Mouse (Mus musculus): ENCODE measurements around the gene Lrrc4.

The Lrrc4 gene

DNA sequence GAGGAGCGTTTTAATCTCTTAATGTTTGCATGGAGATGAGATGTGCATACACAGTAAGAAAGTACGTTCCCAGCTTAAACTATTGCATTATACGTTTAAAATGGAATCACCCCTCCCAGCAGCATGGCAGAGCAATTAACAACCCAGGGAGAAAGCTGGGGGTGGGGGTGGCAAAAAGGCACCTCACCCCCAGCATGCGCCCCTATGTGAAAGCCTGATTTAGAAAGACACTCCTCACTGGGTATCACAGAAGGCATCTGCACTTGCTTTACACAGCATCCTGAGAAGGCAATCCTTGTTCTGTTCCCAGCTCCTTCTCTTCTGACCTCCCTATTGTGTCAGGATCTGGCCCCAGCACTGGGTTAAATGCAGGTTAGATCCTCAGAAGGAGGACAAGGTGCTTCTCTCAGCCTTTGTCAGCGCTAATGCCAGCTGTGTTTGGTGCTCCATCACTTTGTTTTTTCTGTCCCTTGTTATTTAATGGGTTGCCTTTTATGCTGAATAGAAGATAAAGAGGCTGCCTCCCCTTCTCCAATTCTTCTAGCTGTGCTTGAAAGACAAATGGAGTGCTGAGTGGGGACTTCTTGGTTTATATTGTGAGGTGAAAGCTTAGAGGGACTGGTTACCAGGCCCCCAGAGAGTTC lies 69.3 kb downstream of the Lrrc4 start:
- no peak for DNase-seq

DNA sequence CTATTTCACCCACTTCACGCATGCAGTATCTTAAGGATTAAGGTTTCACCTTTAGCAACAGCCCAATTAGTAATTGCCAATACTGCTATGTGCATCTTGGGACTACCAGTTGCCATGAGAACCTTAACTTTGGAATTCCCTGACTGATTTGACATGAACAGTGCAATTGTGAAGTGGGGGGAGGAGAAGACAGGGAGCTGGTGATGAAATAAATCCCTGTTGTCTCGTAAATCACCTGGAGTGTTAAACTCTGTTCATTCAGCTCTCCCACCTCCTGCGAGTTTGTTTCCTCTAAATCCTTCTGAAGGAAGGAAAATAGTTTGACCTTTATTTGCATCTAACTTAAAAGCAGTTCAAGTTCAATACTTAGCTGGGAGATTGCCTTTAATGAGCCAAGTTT lies 69.8 kb downstream of the Lrrc4 start:
- DNase-seq: no peak

DNA sequence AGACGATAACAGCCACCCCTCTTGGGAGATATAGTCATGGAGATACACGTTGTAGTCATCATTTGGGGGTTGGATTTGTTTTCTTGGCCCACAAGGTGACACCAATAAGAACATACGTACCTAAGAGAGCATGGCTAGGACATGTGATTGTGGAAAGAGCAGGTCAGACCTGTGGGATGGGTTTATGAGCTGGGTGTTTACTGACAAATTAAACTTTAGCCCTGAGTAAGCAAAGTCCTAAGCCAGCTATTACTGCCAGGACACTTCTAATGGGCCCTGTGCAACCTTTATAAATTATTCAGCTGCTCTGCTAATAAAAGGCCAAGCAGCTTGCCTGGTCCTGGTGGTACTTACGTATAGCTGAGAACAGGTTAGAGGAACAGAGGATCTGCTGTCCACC lies 73.3 kb downstream of the Lrrc4 start:
- no peak for DNase-seq

DNA sequence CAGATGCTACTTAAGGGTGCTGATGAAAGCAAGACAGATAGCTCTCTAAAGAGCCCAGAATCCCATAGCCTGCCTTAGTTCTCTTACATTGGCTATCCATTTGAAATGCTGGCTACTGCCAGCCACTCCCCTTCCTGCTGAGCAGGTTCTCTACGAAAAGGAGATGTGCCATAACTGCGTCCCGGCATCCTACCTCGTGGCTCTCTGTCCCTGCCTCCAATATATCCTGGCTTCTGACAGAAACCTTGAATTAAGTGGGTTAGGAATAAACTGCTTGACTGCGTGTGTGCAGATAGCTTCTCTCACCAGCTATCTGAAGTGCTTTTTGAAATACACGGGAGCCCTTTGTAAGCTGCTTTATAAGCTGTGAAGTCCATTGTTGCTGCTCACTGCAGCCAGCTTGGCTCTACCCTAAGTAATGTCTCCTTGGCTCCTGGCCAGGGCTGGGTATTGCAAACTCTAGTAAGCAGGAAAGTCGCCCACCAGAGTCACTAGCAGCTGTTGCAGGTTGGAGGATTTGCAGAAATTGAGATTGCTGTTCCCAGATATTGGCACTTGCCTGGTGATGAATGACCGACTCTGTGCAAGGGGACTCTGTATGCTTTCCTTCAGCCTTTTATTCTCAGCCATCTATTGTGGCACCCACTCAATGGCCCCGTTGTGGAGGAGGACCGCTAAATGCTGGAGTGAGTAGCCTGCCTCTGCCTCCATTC lies 75.1 kb downstream of the Lrrc4 start:
- DNase-seq: peak; percentile 55

DNA sequence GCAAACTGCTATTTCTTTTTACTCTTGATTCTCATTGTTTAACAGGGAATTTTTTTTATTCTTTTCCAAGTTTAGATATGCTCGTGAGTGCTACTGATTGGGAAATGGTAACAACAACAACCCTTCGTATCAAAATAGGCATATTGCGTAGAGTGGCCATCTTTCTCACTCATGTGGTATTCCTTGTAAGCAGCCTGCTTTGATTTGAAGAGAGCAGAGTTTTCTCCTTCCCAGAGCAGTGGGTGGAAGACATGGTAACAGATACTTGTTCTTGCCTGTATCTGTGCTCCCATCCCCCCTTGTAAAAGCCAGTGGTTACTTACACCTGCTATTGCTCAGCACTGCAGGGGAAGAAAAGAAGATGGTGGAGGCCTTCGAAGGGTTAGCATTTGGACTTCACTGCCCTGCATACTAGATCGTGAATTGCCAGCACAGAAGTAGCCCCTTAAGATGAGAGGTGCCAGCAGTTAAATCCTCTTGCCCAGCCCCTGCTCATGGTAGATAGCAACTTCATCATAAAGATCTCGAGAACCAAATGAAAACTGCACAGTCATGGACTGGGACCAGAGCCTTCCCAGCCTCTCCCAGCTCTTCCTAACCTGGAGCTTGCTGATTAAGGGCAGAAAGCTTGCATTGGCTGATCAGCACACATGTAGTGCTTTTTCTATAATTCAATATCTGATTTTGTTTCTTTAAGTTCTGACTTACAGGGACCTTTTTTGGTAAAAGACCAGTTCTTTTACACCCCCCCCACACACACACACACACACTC lies 77.2 kb downstream of the Lrrc4 start:
- no peak for DNase-seq

DNA sequence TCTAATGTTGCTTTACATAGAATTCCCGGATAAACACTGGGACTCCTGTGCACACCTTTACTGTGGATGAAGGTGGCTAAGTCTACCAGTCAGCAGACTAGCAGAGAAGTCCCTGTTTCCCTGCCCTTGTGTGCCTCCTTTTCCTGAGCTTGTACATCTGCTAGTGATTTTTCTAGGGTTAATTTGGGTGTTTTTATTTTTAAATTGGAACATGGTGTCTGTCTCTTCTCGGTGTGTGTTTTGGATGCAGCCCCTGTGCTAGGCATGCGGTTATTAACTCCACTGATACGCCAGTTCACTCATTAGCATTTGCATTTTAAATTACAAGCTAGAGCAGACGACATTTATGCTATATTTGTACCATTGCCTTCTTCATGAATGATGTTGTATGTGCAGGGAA lies 77.9 kb downstream of the Lrrc4 start:
- peak; percentile 28 for DNase-seq

DNA sequence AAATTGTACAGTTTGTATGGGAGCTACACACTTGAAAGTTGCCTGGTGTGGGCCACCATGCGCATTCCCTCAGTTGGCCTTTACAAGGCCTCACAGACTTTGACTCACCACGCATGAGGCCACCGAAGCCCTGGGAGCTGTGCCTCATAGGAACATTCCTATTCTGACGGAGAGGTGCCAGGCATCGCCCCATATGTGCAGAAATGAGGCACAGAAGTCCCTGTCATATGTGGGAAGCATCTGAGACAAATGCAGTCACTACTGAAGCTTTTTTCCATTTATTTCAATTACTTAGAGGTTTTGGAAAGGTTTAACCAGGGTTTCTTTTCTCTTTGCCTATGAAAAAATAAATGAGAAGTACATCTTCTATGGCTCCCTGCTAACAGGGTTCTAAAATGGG lies 78.3 kb downstream of the Lrrc4 start:
- peak; percentile 48 for DNase-seq

DNA sequence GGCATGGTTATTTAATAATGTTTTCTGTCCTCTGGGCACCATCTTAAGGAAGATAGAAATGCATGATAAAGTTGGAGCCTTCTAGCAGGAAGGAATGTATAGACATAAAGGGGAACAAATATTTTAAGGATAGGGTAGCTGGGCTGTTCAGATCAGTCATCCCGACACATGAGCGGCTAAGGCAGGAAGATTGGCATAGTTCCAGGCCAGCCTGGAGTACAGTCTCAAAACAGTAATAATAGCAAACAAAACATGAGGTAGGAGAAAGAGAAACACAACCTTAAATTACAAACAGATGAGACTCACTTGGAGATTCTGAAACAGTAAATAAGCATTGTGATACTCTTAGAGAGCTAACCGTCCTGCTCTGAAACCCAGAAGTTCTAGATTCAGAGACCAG lies 80.4 kb downstream of the Lrrc4 start:
- DNase-seq: no peak

DNA sequence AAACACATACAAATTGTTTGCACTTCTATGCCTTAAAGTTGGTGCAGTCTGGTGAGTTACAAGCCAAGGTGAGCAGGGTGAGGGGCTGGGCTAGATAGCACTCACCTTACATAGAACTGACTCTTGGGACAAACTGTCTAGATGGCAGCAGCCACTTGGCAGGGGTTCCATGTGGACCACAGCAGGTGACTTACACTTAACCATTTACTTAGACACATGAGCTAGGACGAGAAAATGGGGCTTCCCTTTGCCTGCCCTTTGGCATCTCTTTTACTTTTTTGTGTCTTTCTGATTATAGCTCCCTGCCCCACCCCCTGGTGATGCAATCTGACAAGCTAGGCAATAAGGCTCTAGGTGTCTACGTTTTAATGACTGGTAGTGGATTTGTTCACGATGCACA lies 82.3 kb downstream of the Lrrc4 start:
- DNase-seq: no peak

DNA sequence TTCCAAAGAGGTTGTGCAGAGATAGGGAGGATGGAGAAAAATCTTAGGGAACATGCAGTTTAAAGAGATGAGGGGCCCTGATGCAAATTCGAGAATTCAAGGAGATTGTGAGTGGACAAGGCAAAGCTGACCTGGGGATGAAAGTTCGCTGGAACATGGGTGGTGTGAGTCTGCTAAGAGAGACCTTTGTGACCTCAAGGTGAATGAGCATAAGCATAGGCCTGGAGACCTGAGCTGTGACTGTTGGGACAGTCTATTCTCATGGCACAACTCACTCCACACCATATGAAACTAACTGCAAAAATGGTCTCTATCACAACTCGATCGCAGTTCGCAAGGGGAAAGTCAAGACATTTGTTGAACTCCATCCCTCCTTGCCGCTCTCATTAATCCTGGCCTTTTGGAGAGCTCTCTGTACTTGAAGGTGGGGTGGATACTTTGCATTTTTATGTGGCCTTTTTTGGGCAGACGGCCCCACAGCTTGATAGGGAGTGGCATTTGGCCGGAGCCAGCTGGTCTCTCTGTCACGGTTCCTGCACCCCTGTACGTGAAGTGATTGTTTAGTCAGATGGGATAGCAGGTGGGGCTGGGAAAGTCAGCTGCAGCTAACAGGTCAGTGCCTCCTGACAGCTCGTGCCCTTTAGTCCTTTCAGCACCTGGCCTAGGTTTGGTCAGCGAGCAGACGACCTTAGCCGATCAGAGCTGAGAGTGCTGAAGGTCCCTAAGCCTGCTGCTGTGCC lies 83.4 kb downstream of the Lrrc4 start:
- no peak for DNase-seq

DNA sequence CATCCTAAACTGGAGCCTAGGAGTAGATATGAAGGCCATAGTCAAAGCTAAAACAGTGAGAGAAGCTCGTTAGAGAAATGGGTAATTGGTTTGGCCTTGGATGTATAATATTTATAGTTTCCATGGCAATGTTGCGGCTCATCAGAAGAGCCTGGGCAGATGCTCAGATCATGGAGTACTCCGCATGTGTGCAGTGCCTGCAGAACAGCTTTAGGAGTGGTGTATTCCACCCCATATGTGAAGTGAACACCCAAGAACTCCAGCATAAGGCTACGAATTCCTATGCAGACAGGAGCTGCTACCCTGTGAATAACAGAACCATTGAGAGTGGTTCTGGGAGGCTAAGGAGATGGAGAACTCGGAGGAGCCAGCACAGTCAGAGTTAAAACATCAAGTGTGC lies 84.5 kb downstream of the Lrrc4 start:
- DNase-seq: no peak

DNA sequence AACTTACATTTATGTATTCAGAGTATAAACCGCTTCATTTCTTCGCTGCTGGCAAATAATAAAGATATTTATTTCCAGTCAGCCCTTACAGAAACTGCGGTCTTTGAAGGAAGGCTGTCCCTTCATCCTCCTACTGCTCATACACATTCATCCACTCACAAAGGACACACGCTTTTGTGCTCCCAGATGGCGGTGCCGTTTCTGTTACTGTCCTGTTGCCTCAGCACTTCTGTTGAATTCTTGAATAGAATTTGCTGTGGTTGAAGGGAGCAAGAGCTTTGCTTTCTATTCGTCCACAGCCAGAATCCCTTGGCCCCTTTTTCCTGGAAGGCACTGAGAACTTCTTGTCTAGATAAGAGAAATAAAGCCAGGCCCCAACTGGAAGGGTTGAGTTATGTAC lies 85.7 kb downstream of the Lrrc4 start:
- no peak for DNase-seq

DNA sequence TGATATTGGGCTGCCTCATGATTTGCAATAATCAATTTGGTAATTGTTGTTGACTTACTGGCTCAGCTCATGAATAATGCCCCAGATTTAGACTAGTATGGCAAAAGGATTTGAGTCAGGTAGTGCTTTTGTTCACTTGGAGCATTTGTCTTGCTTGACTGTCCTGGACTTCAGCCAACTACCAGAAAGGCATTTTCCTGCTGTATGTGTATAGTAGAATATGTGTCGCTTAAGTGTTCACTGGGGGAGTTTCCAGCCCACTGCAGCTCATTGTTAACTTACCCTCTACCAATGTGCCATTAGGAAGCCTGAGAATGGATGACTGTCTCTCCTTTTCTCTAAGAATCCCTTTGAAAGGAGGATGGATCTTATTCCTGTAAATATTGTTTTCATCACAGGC lies 88.0 kb downstream of the Lrrc4 start:
- DNase-seq: no peak

DNA sequence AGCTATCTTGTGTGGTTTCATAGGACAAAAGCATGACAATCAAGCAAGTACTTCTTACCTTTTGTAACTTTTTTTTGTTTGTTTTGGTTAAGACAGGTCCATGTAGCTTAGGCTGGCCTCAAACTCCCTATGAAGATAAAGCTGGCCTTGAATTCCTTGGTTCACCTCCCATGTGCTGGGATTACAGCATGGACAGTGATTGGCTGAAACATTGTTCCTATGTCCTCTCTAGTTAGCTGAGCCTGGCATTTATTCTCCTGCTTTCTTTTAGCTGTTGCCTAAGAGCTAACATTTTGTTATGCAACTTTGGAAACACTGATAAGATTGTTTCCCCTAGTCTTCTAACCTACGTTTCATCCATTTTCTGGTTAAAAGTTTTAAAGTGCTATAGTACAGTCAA lies 93.9 kb downstream of the Lrrc4 start:
- no peak for DNase-seq

DNA sequence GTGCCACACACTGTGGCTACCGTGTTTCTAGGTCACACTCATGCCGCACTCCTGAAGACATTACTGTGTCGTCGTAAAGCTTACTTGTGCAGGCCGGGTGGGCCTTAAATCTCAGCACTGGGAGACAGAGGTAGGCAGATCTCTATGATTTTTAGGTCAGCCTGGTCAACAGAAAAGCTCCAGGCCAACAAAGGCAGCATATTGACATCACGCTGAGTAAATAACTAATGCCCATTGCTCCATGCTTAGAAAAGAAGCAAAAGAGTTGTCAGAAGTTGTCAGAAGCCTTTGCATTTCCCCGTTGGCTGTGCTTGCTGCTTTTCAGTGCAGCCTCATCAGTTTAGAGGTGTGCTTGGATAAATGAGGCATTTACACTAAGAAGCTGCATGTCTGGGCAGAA lies 94.9 kb downstream of the Lrrc4 start:
- DNase-seq: no peak

DNA sequence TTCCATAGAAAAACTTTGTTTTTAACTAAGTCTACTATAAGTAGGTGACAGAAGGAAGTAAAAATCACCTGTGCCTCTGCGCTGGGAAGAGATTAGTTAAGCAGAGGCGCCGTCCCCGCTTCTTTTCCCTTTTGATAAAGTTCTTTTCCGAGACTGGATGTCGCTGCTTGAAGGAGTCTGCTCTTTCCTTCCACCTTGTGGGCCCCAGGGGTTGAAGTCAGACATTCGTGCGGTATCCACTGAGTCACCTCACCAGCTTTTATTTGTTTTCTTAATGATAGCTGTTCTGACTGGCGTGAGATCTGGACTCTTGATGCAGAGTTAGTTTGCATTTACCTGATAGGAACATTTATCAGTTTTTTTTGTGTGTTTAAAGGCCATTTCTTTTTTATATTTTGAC lies 96.4 kb downstream of the Lrrc4 start:
- no peak for DNase-seq

DNA sequence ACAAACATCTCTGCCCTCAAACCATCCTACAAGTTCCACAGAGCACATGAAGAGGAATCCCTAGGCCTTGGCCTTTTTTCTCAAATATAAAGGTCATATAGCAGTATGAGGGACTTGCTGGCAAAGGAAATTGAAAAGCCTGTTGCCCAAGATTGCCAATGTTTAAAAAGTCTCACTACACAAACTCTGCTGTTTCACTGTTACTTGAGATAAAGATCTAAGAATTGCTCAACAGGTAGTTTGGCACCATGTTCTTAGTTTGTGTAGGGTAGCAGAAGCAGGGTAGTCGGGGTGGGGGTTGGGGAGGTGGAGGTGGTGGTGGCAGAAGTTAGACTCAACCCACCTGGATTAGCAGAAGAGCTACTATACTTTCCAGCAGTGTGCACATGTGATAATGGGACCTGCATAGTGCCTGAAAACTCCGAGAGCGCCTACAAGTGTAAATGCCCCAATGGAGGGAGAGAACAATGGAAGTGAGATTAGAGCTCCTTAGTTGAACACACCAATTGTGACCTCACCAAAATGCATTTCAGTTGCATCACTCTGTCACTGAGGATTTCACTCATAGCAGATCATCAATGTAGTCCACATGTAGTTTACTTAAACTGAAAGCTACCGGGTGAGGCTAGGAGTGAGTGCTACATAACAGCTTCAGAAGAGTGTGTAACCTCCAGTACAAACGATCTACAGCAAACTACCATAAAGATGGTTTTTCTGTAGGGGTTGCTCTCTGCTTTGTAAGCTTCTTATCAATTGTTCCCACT lies 97.5 kb downstream of the Lrrc4 start:
- no peak for DNase-seq

DNA sequence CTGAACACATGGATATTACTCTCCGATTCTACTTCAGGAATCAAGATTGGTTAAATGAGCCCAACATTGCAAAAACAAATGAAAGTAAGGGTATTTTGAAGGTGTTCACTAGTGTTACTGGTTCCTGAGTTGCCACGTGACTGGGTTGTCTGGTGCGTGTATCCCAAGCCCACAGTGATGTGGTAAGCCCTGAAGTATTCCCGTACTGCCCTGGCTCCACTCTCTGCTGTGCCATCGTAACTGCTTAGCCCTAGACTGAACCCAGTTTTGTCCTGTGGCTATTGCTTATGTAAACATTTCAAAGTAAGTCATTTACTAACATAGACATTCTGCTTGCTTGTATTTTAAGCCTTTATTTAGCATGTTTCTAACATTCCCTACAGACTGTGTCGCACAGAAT lies 100.3 kb downstream of the Lrrc4 start:
- DNase-seq: no peak

DNA sequence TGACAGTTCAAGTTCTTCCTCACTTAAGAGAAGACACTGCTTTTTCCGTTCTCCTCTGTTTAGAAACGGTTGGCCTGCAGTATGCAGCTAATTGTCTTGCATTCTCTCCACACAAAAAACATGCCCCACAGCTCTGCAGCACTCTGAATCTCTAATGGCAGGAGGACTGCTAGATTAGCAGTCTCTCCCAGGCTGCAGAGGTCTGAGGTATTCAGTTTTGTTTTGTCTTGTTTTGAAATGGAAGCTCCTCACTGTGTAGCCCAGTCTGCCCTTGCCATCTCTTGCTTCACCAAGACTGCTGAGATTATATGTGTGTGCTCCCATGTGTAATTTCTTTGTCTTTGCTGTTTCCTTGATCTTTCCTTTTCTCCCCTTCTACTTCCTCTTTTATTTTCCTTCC lies 101.9 kb downstream of the Lrrc4 start:
- no peak for DNase-seq

DNA sequence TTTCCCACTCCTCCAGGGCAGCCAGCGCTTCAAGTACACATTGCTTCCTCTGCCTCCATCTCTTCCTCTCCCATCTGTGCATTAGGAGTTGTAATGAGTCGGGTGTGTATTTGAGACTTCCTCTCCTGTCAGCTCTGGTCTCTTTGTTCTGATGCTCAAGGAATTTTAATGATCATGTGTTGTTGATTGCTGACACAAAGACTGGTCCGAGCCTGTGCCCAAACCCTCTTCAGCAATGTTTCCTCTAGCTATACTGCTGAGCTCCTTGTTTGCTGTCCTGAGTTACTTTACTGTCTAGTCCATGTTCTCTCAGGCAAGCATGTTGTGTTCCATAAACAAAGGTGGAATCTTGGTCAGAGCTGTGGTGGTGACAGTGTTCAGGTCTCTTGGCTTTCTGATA lies 102.3 kb downstream of the Lrrc4 start:
- no peak for DNase-seq

DNA sequence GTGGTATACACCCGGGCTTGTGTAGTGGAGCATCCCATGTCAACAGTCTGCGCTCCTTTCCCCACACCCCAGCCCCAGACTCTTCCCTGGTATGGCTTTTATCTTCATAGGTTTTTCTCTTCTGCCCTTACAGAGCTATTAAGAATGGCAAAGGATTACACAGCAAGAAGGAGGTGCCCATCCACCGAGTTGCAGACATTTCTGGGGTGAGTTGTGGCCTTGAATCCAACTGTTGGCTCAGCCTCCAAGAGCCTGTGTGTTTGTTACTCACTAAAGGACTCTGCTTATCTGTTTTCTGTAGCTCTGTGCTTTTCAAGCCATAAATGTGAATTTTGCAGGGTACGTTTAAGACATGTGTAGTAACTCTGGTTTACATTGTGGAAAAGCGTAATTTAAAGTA lies 106.8 kb downstream of the Lrrc4 start:
- no peak for DNase-seq

DNA sequence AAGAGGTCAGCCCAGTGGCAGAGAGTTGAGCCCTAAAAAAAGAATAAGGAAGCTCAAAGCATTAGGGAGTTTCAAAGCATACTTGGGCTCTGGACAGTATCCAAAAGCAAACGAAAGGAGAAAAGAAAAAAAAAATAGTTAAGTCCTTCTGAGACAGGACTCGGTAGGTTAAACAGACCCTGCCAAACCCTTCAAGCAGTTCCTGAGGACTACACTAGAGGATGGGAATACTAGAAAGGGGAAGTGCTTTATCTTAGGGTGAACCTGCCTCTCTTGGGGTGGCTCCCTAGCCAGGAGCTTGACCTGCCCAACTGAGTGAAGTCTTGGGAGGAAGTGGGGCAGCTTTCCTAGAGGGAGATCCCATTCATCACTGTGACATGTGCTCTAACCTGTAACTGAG lies 108.5 kb downstream of the Lrrc4 start:
- DNase-seq: no peak

Data from right cerebral cortex, postnatal 25 days (tissue).